Mouse (Mus musculus) megakaryocyte, adult 5-6 weeks (primary cell): Measurements from ENCODE around the gene Rasal2. TPM values are rescaled to one million over a fixed set of nuclear protein-coding genes. Genes with fewer than 3 reads are reported as not detected.

Source experiments
- ATAC-seq: 2 replicates; pipeline ENCODE4 v1.8.0; 2016; ENCODE audit warnings: mild to moderate bottlenecking, inconsistent platforms; ENCODE audit not compliant: poor library complexity, severe bottlenecking
- total RNA-seq, 2 experiments: library from RNA; stranded (forward) in 1 of 2; stranded (reverse) in 1 of 2; fragments of 153-499, 151-499 nt in 1 of 2; fragments of 221-1000, 200-1000 nt in 1 of 2; gene quantifications; 2 replicates each; pipeline versions ENCODE4 v1.2.3 to v1.2.4; 2015 to 2017

Rasal2 gene
- total RNA-seq (2015) (0.46 and 1.2 TPM in 2 replicates), total RNA-seq (2017) (0.73 and 0.98 TPM in 2 replicates)

GRCm38 (mm10) chr1:157412454-157413369 is at the start of gene Rasal2:
Gene Rasal2 (minus strand): TSS chr1:157412595.
- ATAC-seq: peak; percentile 93

GRCm38 (mm10) chr1:157461276-157461675 is 48.9 kb upstream of the Rasal2 start:
- no peak for ATAC-seq

DNA sequence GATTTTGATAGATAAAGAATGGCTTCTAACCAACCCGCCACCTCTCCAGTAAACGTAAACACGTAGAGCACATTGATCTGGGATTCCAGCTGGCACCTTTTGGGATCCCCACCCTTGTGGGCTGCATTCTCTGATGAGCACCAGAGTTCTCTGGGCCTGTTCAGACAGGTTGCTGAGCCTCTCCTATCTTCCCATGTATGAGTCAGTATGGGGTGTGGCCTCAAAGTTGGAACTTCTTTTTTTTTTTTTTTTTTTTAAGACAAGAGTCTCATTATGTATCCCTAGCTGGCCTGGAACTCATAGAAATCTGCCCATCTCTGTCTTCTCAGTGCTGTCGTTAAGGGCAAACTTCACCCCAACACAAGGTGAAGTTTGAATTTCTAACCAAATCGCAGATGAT is 47.5 kb upstream of the Rasal2 start:
- ATAC-seq: no peak

DNA sequence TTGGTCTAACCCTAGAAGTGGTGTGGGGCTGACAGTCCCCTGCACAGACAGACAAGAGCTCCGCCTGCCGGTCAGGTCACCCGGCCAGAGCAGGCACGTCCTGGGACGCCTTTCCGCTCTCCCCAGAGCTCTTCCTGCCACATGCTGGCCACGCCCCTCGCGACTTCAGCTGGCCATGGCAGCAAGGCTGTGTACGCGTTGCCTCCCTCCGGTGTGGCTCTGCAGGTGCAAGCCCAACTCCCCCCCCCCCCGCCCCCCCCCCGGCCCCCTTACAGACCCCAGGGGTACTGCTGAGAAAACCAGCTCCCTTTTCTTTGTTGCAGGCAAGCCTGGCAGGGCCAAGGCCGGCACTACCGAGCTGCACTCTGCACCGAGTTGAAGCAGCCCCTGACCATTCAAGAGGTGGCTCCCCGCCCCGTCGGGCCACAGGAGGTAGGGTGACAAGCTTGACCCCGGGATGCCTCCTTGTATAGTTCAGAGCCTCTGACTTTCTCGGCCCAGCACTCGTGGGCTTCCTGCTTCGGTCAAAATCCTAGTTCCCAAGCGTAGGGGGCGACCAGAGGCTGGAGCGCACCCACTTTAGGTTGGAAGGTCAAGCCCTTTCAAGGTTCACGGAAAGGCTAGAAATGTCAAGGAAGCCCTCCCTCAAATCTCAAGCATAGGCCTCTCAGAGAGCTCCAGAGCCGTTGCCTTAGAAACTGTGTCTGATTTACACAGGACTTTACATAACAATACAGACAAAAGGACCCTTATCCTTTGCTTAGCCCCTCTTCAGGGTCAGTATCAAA is 46.2 kb upstream of the Rasal2 start, which contains the start of gene Cryzl2:
TSS of gene Cryzl2 (plus strand) at position 157 of the 788 bp plus-strand sequence.
- peak; percentile 97 for ATAC-seq

- no peak for ATAC-seq
Measured at GRCm38 (mm10) chr1:157457789-157458188, 45.4 kb upstream of the Rasal2 start.

DNA sequence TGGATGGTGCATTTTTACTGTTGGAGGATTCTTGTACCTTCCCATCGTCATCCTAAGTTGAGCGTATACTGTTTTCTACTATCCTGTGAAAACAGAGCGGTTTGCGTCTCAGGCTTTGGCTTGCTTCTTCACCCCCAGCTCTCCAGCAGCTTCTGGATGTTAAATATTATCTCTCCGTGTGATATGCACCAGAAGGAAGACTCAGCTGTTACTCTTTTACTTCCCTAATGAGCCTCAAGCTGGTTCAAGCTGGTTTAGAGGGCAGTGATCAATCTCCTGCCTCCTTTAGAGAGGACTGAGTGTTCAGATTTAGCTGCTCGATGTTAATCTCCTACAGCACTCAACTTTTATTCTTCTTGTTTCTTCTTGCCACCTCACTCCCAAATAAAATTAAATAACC is 42.5 kb upstream of the Rasal2 start:
- no peak for ATAC-seq

DNA sequence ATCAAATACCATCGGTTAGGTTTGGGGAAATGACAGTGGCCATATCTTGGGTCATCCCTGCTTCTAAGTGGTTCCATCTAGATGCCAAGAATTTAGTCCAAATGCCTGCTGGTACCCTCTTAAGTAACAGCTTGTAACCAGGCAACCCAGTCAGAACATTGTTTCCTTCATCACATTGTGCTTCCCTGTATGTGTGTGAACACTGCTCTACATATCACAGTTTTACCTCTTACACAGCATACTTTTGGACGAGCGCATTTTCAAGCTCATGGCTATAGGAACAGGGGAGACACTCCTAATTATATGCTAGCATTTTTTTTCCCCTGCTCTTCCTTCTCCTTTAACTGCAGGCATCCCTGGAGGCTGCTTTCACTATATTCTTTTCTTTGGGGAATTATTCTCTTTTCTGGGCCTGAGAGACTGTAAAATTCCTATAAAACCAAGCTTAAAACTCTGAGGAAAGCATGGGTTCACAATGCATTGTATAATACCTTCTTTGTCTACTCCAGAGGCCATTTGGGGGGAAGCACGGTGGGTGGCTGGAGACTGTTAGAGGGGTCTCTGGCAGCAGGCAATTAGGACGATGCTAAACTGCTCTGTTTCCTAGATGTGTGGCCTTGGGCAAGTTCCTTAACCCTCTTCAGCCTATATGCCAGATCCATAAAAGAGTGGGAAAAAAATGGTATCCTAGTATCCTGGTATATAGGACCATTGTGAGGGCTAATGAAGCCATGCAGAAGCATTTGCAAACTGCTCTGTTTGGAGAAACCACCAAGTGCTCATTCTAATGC is 40.6 kb upstream of the Rasal2 start:
- ATAC-seq: no peak

DNA sequence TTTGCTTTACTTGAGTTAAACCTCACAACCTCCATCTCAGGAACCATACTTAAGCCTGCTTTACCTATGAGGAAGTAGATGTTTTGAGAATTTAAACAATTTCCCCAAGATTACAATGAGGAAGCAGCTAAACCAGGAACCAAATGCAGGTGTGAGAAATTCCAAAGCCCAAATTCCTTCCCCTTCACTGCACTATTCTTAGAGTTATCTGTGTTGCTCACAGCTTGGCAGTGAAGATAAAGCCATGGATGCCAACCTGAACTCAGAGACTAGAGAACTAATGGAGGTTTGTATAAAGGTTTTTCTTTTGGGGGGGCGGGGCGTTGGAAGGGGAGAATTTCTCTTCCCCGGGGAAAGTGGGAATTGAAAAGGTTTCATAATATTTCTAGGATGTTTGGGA is 39.9 kb upstream of the Rasal2 start:
- ATAC-seq: no peak

DNA sequence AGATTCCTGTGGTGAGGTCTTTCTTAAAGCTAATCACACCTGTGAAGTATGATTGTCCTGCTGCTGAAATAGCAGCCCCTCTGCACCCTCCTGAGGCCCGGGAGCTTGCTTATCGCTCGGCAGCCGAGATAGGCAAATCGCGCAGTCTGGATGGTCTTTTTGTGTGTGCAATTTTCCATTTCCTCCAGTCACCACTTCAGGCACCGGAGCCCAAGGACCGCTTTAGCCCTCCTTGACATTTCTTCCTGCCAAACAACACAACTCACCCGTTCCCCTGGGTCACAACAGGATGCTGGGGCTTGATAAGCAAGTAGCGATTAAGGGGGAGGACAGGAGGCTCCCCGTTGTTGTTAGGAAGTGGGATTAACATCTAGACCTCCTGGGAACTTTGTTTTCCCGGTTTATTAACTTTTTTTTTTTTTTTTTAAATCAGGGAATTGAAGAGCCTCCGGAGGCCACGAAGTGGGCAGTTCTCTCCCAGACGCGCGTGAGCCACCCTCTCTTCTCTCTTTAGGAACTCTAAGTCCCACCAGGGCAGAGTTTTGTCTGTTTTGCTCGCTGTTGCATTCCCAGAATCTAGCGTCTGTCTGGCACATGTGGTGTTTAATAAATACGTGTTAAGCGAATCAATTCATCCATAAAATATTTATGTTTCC is 37.7 kb upstream of the Rasal2 start:
- no peak for ATAC-seq

GRCm38 (mm10) chr1:157449532-157449931 is 37.1 kb upstream of the Rasal2 start:
- no peak for ATAC-seq

DNA sequence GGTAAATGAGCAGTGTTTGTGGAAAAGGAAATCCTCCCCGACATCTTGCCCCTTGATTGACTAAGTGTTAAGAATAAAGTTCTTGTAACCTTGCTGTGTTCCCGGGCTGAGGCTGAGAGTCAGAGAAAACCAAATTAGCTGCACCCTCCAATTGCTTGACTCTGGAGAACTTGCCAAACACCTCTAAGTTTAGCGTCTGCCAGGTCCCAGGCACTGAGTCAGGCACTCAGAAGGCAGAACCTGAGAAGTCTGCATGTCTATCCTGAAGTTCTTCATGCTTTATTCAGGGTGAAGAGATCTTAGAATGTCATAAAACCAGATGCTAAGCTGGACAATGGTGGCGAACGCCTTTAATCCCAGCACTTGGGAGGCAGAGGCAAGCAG is 36.4 kb upstream of the Rasal2 start:
- no peak for ATAC-seq

DNA sequence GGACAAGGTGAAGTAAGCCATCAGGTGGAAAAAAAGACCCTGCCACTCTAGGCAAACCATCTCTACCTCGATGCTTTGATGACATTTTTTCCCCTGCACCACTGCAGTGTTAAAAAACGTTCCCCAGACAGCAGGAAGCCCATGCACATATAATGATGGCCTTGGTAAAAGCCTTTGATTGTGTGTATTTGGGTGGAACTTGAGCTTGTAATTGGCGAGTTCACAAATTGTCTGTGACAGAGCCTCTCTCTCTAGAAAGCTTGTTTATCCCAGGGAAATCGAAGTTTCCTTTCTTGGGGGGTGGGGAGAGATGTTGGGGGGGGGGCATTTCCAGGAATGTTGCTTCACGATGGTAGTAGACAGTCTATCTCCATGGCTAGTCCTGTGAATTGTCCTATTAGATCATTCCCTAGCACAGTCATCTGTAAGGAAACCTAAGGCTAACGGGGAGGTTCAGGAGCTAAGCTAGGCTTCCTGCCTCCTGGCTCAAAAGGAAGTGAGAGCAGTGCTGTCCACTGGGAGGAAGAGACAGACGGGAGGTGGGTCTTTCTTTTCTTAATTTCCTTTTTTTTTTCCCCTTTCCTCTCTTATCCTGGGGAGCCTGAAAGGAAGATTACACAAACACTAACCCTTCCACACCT is 35.9 kb upstream of the Rasal2 start:
- ATAC-seq: peak; percentile 33; the same call in 1 of the 2 replicates

DNA sequence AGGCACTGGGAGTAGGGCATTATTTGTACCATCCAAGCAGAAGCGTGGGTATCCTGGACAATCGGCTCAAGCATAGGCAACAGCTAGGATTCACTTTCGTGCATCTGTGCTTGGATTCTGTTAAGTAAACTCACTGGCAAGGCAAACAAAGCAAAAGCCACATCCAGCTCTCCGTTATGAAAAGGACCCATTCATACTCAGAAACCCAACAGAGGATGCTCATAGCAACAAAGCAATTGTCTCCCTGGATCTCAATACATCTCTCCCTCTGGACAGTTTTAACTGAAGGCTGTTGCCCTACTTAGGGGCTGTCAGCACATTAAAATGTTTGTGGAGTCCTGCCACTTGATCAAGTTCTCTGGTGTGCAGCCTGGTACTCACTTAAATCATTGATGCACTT is 34.7 kb upstream of the Rasal2 start:
- ATAC-seq: no peak

- ATAC-seq: peak; percentile 62
Measured at GRCm38 (mm10) chr1:157446325-157446724, 33.9 kb upstream of the Rasal2 start.

DNA sequence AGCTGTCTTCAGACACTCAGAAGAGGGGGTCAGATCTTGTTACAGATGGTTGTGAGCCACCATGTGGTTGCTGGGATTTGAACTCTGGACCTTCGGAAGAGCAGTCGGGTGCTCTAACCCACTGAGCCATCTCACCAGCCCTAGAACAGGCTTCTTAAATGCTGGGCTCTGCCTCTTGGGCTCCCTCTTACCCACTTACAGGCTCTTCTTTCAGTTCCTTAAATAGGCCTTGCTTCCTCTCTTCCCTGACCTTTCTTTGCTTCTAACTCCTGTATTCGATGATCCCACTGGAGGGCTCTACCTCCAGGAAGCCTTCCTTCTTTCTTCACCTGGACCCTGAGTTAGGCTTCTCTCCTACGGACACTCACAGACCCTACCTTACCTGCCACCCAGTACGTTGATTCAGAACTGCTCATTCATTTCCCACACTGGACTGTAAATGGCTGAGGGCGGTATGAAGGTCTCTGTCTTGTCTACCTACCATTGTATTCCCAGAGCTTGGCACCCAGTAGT is 33.1 kb upstream of the Rasal2 start:
- ATAC-seq: peak; percentile 77

DNA sequence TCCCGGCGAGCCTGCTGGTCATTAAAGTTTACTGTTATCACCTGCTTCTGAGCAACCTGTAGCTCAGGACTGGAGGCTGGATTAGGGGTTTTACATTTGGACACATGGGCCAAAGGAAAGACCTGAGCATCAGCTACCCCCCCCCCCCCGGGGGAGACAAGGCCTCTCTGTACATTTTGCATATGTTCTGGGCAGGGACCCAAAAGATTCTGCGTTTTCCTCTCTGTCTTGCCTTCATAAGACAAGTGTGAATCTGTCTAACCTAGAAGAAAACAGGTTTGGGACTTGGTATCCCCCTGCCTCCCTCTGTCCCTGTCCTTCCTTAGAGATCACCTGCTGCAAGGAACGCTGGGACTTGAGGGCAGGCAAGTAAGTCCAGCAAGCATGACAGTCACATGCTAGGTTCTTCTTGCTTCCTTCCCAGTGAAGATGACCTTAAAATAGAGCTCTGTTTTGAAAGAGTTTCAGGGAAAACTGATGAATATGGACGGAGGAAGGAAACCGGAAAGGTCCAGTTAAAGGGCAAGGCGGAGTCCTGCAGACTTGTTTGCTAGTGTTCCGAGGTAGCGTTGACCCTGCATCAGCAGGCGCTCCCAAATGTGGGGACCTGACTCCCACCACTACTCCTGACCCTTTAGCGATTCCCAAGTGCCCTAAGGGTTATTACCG is 32.4 kb upstream of the Rasal2 start:
- no peak for ATAC-seq

- no peak for ATAC-seq
Measured at GRCm38 (mm10) chr1:157443723-157444561, 31.5 kb upstream of the Rasal2 start.

- ATAC-seq: no peak
Measured at GRCm38 (mm10) chr1:157443026-157443722, 30.8 kb upstream of the Rasal2 start.
